In genomic region chr9:33407517-33407916, GRCm38 (mm10) we compare ENCODE assay signal across 28 mouse cellular contexts.
"Had no signal": no experiment of that assay in that cellular context is flagged by ENCODE, and none has a peak within 500 bp of the region (broad histone marks: within the 10 kb centered on the region; RNA-seq: fewer than 3 reads in every experiment).

No protein-coding gene starts in this region.

- H3K27me3 ChIP-seq: heart, embryonic 12.5 days; heart, embryonic 13.5 days; heart, embryonic 15.5 days; hindbrain, embryonic 12.5 days; hindbrain, embryonic 13.5 days; hindbrain, embryonic 15.5 days; intestine, embryonic 15.5 days; kidney, embryonic 15.5 days had no signal

- ATAC-seq: hindbrain, embryonic 16.5 days; hindbrain, postnatal 0 days; inflammation-experienced regulatory T-cells, adult 6 months; intestine, embryonic 15.5 days; intestine, embryonic 16.5 days; intestine, postnatal 0 days had no signal

- DNase-seq: heart, postnatal 10 days; heart, postnatal 14 days; heart, postnatal 36 days; heart, postnatal 4 days; kidney, adult 11 months; kidney, adult 2 months; kidney, adult 8-10 months; kidney, adult 9 months; kidney, postnatal 10 days; kidney, postnatal 14 days; kidney, postnatal 25 days; kidney, postnatal 36 days; kidney, postnatal 4 days; layer of hippocampus, adult 9-11 months; layer of hippocampus, postnatal 36 days had no signal
